Mouse (Mus musculus) ES-E14 (cell line): ENCODE measurements around the gene Gm20662. TPM values are rescaled to one million over a fixed set of nuclear protein-coding genes. Genes with fewer than 3 reads are reported as not detected.

Experiments used
- DNase-seq: peaks from one replicate; pipeline ENCODE4 v3.0.0-alpha.2; 2013; ENCODE audit warnings: low read depth, low spot score
- H3K27ac ChIP-seq: 2 replicates; pipeline ENCODE4 v1.5.1; 2012; ENCODE audit warnings: low read depth, mild to moderate bottlenecking, low read length, moderate library complexity, mixed read lengths; ENCODE audit not compliant: poor library complexity, insufficient read depth, severe bottlenecking
- H3K36me3 ChIP-seq: 2 replicates; pipeline ENCODE4 v1.6.1; 2012; ENCODE audit warnings: mild to moderate bottlenecking, low read length, moderate library complexity, mixed read lengths; ENCODE audit not compliant: control insufficient read depth, poor library complexity, insufficient read depth, severe bottlenecking
- H3K4me1 ChIP-seq, 2 experiments: fragments of 150-350 bp in 1 of 2; sonication (generic) in 1 of 2; 2 replicates each; pipeline ENCODE4 v1.6.1; 2012; ENCODE audit warnings: low read length in 2 of 2, mild to moderate bottlenecking in 1 of 2, mixed read lengths in 1 of 2; ENCODE audit not compliant: control insufficient read depth in 2 of 2, insufficient read depth in 2 of 2, poor library complexity in 1 of 2
- H3K4me3 ChIP-seq, 2 experiments: fragments of 150-350 bp in 1 of 2; sonication (generic) in 1 of 2; 2 replicates each; pipeline ENCODE4 v1.5.1; 2012; ENCODE audit warnings: low read length in 2 of 2, low read depth in 1 of 2, mild to moderate bottlenecking in 1 of 2, mixed read lengths in 1 of 2; ENCODE audit not compliant: insufficient read depth in 1 of 2, poor library complexity in 1 of 2, severe bottlenecking in 1 of 2
- H3K9ac ChIP-seq: 2 replicates; pipeline ENCODE4 v1.6.1; 2012; ENCODE audit warnings: low read depth, mild to moderate bottlenecking, low read length, mixed read lengths; ENCODE audit not compliant: poor library complexity, insufficient read depth, severe bottlenecking
- H3K9me3 ChIP-seq: fragments of 150-350 bp; sonication (generic); 2 replicates; pipeline ENCODE4 v1.6.1; 2012; ENCODE audit warnings: low read depth, mild to moderate bottlenecking, low read length; ENCODE audit not compliant: control insufficient read depth, insufficient read depth
- CHD2 ChIP-seq: IDR thresholded peaks from 2 replicates; pipeline ENCODE4 v1.6.1; 2014; ENCODE audit warnings: mild to moderate bottlenecking, low read depth, low read length, inconsistent platforms
- HCFC1 ChIP-seq: IDR thresholded peaks from 2 replicates; pipeline ENCODE4 v1.6.1; 2012; ENCODE audit warnings: low read length, inconsistent platforms, borderline replicate concordance; ENCODE audit not compliant: insufficient read depth
- MAFK ChIP-seq: IDR thresholded peaks from 2 replicates; pipeline ENCODE4 v1.6.1; 2014; ENCODE audit warnings: mild to moderate bottlenecking, low read depth, low read length, inconsistent platforms; ENCODE audit not compliant: insufficient read depth
- ZC3H11A ChIP-seq: IDR thresholded peaks from 2 replicates; pipeline ENCODE4 v1.6.1; 2012; ENCODE audit warnings: low read depth, mild to moderate bottlenecking, inconsistent platforms, low read length, borderline replicate concordance
- ZNF384 ChIP-seq: IDR thresholded peaks from 2 replicates; pipeline ENCODE4 v1.6.1; 2012; ENCODE audit warnings: low read depth, low read length, inconsistent platforms
- in situ Hi-C, 2 experiments: fragments of 600-800 bp; cut with MboI; formaldehyde crosslinking; loops; one replicate each; pipeline ENCODE4 v1.15.1; 2025; ENCODE audit warnings: low sequenced_read_pairs in 2 of 2, inconsistent platforms in 1 of 2; ENCODE audit not compliant: unreplicated experiment in 2 of 2
- total RNA-seq: library from RNA; depleted of rRNA; stranded (reverse); fragments of 300-350 nt; gene quantifications from 2 replicates; pipeline ENCODE4 v1.2.3, GENCODE M21; 2012

The Gm20662 gene
- total RNA-seq, 1 experiment, result 0.45 TPM

DNA sequence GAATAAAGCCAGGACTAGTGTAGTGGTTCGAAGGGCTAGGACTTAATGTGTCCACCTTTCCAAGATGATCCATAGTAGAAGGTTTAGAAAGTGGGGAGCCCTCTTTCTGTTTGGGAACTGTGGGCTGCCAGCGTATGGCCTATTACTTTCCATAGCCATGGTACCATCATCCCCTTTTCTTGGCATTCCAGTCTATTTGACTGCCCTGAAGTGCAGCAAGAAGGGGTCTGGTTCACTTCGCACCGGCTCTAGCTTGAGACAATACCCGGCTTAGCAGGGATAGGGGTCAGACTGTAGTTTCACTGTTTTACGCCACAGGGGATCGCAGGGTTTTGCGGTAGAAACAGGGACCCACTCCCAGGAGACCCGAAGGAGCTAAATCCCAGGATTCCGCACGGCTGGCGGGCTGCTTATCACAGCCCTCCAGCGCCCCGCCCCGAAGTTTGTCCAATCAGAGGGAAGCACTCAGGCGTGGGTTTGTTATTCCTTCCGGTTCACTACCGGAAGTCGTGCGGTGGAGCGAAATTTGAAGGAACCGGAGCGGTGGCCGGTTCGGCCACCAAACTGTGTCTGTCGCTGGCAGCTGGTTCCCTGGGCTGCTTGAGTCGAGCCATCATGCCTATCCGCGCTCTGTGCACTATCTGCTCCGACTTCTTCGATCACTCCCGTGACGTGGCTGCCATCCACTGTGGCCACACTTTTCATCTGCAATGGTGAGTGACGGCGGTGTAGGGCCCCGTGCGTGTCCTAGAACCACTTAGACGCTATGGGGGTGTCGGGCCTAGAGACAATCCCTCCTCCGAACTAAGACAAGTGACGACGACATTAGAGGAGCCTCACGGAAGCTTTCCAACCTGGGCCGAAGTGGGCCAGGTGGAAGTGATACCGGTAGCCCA lies 45.4 kb upstream of the Gm20662 start:
- Histone ChIP-seq H3K4me1 (peaks cover 0 to 4% of the 10 kb centered on the region in 2 experiments; a peak in 1 of 4 replicates), H3K9ac (peak overlapping the region; percentile 79), H3K4me3 (peak overlapping the region; percentile 80 to 97), H3K27ac (peak overlapping the region; percentile 28; the same call in 1 of the 2 replicates), H3K9me3 (no peaks in the 10 kb centered on the region), H3K36me3 (peaks cover 19% of the 10 kb centered on the region)
- in situ Hi-C loops, result no loop called here
- TF ChIP-seq ZNF384 (no peak), HCFC1 (peak; percentile 48; the same call in 1 of the 2 replicates), MAFK (no peak), CHD2 (peak; percentile 36; the same call in 1 of the 2 replicates), ZC3H11A (no peak)
- peak; percentile 92 for DNase-seq

DNA sequence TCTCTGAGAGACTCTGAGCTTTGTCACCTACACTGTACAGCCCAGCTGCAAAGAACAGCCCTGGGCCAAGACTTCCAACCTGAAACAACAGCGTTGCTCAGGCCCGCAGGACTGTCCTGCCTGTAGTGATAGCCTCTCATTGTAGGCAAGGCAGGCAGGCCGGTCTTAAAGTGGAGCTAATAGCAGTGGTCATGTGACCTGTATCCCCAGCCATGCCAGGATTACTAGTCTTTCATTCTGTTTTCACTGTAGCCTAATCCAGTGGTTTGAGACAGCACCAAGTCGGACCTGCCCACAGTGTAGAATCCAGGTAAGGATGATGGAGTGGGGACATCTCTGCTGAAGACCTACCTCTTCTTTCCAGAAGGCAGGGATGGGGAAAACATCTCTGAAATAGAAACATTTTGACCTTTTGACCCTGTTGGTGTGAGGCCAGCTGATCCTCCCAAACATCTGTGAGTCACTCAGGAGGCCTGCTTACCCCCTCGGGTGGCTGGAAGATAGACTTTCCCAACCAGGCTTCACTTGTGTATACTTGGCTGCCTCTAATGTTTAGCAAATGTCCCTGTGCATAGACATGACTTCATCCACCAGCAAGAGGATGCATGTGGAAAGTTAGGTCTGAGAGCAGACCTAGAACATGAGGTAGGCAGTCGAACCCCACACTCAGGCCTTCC lies 40.4 kb upstream of the Gm20662 start:
- Histone ChIP-seq H3K9me3 (no peaks in the 10 kb centered on the region), H3K4me3 (no peak overlapping the region), H3K27ac (no peak overlapping the region), H3K9ac (no peak overlapping the region), H3K4me1 (peaks cover 3 to 5% of the 10 kb centered on the region in 2 experiments; a peak in 2 of 4 replicates), H3K36me3 (peaks cover 31% of the 10 kb centered on the region)
- DNase-seq, result no peak
- no peak for TF ChIP-seq ZC3H11A
- no peak for TF ChIP-seq CHD2
- no peak for TF ChIP-seq MAFK
- TF ChIP-seq HCFC1, result no peak
- no peak for TF ChIP-seq ZNF384
- in situ Hi-C loops, result no loop called here

DNA sequence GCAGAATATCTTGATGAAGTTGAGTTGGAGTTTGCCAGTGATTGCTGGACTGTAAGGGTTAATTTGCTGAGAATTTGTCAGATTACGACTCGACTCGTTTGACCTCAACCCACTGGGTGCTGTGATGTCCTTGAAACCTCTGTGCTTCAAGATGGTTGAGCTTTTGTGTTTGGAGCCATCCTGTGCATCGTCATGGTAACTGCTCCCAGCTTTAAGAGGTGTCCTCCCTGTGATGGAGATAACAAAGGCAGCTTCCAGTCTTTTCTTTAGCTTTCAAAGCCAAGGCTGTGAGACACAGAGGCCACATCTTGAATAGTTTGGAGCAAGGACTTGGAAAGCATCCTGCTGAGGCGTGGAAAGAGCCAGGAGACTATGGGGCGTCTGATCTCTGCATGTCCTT lies 39.0 kb upstream of the Gm20662 start:
- Histone ChIP-seq H3K4me3 (no peak overlapping the region), H3K4me1 (peaks cover 4 to 14% of the 10 kb centered on the region in 2 experiments; a peak in 2 of 4 replicates), H3K36me3 (peaks cover 39% of the 10 kb centered on the region), H3K9me3 (no peaks in the 10 kb centered on the region), H3K9ac (no peak overlapping the region), H3K27ac (no peak overlapping the region)
- DNase-seq, result peak; percentile 46
- in situ Hi-C loops, result no loop called here
- no peak for TF ChIP-seq ZC3H11A
- no peak for TF ChIP-seq HCFC1
- TF ChIP-seq MAFK, result no peak
- no peak for TF ChIP-seq CHD2
- no peak for TF ChIP-seq ZNF384

DNA sequence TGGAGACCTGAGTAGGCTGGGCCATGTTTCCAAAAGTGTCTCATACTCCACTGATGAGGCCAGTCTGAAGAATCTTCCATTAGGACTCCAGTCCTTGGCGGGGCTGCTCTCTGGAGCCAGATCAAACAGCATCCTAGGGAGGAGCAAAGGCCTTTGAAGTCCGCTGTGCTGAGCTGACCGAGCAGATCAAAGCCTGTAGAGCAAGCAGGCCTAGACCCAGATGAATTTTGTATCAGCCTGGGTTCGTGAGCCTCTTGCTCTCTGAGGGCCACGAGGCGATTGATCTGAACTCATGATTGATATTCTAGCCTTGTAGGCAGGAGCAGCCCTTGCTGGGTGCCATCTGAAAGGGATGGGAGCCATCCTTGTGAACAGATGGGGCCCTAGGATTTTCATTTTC lies 36.3 kb upstream of the Gm20662 start:
- in situ Hi-C loops, result no loop called here
- Histone ChIP-seq H3K36me3 (peaks cover 59% of the 10 kb centered on the region), H3K9ac (no peak overlapping the region), H3K4me3 (no peak overlapping the region), H3K27ac (no peak overlapping the region), H3K4me1 (peaks cover 6 to 14% of the 10 kb centered on the region in 2 experiments; a peak in 3 of 4 replicates), H3K9me3 (no peaks in the 10 kb centered on the region)
- TF ChIP-seq MAFK (no peak), ZC3H11A (no peak), ZNF384 (no peak)
- no peak for DNase-seq

DNA sequence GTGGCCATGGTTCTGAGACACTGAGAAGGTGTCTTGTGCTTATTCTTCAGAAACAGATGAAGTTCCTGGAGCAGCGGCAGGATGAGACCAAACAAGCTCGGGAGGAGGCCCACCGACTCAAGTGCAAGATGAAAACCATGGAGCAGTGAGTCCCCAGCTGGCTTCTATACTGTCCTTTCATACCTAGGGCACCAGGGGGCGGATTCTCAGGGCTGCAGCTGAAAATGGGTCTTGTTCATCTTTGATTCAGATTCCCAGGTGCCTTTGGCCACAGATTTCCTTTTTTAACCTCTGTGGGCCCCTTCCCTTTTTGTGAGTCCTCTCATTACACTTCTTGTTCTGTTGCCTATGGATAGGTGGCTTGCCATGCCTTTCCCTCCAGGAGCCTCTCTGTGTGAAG lies 35.2 kb upstream of the Gm20662 start:
- in situ Hi-C loops, result no loop called here
- no peak for DNase-seq
- TF ChIP-seq CHD2 (no peak), MAFK (no peak), ZNF384 (no peak), ZC3H11A (no peak), HCFC1 (no peak)
- H3K27ac ChIP-seq, result no peak overlapping the region
- no peak overlapping the region for H3K9ac ChIP-seq
- no peaks in the 10 kb centered on the region for H3K9me3 ChIP-seq
- peaks cover 6 to 12% of the 10 kb centered on the region in 2 experiments; a peak in 3 of 4 replicates for H3K4me1 ChIP-seq
- no peak overlapping the region for H3K4me3 ChIP-seq
- peaks cover 62% of the 10 kb centered on the region for H3K36me3 ChIP-seq
